Mouse (Mus musculus): ENCODE measurements around the gene Chaf1a. TPM values are rescaled to one million over a fixed set of nuclear protein-coding genes. Genes with fewer than 3 reads are reported as not detected.
A peak's percentile ranks its signal among the peaks of the same experiment; 100 is the strongest.
"Not testable (repeated sequence)": the region's sequence is repeated elsewhere in the genome, so short reads cannot be mapped to it uniquely, and the experiment has no call there.

The Chaf1a gene
- polyA plus RNA-seq, 1 experiment from 2014 or later, result 4.8 TPM

DNA sequence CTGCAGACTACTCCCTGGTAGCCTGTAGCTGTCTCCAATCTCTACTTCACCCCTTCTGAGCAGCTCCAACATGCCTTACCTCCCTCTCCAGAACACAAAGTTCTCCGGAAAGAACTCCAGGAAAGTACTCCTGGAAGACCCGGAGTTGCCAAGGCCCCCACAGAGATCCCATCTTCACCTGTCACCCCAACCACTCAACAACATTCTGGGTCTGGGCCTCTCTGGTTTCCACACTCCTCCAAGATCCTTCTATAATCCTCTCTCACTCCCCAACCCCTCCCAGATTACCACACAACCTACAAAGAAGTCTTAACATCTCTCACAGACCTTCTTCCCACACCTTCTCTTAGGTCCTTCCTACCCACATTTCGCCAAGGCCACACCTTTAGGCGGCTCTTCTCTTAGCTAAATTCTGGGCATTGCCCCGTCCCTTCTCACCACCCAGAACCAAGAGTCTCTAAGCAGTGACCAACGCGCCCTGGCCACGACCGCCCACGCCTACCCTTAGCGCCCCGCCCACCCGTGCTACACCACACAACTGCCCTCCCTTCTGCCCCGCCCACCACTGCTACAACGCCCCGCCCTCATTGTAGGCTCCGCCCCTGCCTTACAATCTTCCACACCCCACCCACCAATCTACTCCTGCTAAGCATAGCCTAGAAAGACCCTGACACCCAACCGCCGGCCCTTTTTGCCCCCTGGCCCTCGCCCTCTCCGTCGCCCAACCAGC, 34.0 kb downstream of the Chaf1a start:
- ATAC-seq, result peak; percentile 48
- Histone ChIP-seq H3K4me3 (ENCODE audit: low read depth, low read length) (peak overlapping the region; percentile 75), H3K27ac (ENCODE audit: low read depth, low read length) (peak overlapping the region; percentile 99), H3K9ac (ENCODE audit: low read depth, low read length) (peak overlapping the region; percentile 85), H3K27me3 (replicated peaks; ENCODE audit: control insufficient read depth, insufficient read depth, low read length) (no peaks in the 10 kb centered on the region), H3K9me3 (ENCODE audit: control insufficient read depth) (no peaks in the 10 kb centered on the region), H3K4me1 (replicated peaks; ENCODE audit: control insufficient read depth, insufficient read depth, low read length) (0 out of 2 replicates have a peak, but pooled peaks cover 3% of the 10 kb centered on the region), H3K36me3 (ENCODE audit: control insufficient read depth, insufficient read depth) (peaks cover 36% of the 10 kb centered on the region), H3K4me2 (replicated peaks; ENCODE audit: low read depth) (peak overlapping the region; percentile 81)
- WGBS, result 8% methylated on average over 22 of the region's 22 CpGs
- no peak for TF ChIP-seq CTCF (IDR thresholded peaks at IDR 0.05; ENCODE audit: low read depth)

DNA sequence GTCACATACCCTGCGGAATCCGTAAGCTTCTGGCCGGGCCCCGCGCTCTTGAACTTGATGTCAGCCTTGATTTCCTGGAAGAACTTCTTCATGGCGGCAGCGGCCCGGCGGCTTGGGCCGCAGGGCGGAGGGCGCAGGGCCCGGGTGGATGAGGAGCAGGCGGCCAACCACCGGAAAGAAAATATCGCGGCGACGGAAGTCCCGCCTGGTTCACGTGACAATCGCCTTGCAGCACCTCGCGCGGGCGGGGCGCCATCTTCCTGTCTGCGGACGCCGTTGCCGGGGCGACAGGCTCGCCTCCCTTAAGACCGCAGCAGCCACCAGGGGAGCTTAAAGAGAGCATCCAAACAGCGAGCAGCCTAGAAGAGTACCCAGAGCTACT, 34.6 kb downstream of the Chaf1a start, which contains the start of gene Ubxn6:
Ubxn6 (minus strand) TSS at position 202 of the 382 bp plus-strand sequence.
- Histone ChIP-seq H3K36me3 (ENCODE audit: control insufficient read depth, insufficient read depth) (peaks cover 31% of the 10 kb centered on the region), H3K4me1 (replicated peaks; ENCODE audit: control insufficient read depth, insufficient read depth, low read length) (0 out of 2 replicates have a peak, but pooled peaks cover 3% of the 10 kb centered on the region), H3K27me3 (replicated peaks; ENCODE audit: control insufficient read depth, insufficient read depth, low read length) (no peaks in the 10 kb centered on the region), H3K27ac (ENCODE audit: low read depth, low read length) (peak within 1 kb of the TSS; percentile 99), H3K4me3 (ENCODE audit: low read depth, low read length) (peak within 1 kb of the TSS; percentile 75), H3K9me3 (ENCODE audit: control insufficient read depth) (no peaks in the 10 kb centered on the region), H3K4me2 (replicated peaks; ENCODE audit: low read depth) (peak within 1 kb of the TSS; percentile 81), H3K9ac (ENCODE audit: low read depth, low read length) (peak within 1 kb of the TSS; percentile 85)
- ATAC-seq, result peak; percentile 53
- WGBS, result under 1% methylated on average over 35 of the region's 35 CpGs
- TF ChIP-seq CTCF (IDR thresholded peaks at IDR 0.05; ENCODE audit: low read depth), result peak; percentile 67

DNA sequence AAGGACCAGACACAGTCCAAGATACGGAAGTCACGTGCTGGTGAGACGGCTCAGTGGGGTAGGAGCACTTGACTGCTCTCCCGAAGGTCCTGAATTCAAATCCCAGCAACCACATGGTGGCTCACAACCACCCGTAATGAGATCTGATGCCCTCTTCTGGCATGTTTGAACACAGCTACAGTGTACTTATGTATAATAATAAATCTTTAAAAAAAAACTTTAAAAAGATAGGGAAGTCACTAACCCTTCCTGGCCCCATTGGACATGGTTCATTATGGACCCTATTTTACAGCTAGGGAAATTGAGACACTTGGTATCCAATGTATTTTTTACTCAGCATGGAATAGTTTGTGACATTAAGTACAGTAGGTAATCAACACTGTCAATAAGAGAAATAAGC, 37.3 kb downstream of the Chaf1a start:
- no peak overlapping the region for H3K4me2 ChIP-seq (replicated peaks; ENCODE audit: low read depth)
- H3K27me3 ChIP-seq (replicated peaks; ENCODE audit: control insufficient read depth, insufficient read depth, low read length), result no peaks in the 10 kb centered on the region
- no peak overlapping the region for H3K27ac ChIP-seq (ENCODE audit: low read depth, low read length)
- 0 out of 2 replicates have a peak, but pooled peaks cover 3% of the 10 kb centered on the region for H3K4me1 ChIP-seq (replicated peaks; ENCODE audit: control insufficient read depth, insufficient read depth, low read length)
- WGBS, result 87% methylated on average over 5 of the region's 5 CpGs
- ATAC-seq, result no peak
- peaks cover 5% of the 10 kb centered on the region for H3K36me3 ChIP-seq (ENCODE audit: control insufficient read depth, insufficient read depth)
- no peak overlapping the region for H3K4me3 ChIP-seq (ENCODE audit: low read depth, low read length)
- no peak overlapping the region for H3K9ac ChIP-seq (ENCODE audit: low read depth, low read length)
- no peak for TF ChIP-seq CTCF (IDR thresholded peaks at IDR 0.05; ENCODE audit: low read depth)
- H3K9me3 ChIP-seq (ENCODE audit: control insufficient read depth), result no peaks in the 10 kb centered on the region

DNA sequence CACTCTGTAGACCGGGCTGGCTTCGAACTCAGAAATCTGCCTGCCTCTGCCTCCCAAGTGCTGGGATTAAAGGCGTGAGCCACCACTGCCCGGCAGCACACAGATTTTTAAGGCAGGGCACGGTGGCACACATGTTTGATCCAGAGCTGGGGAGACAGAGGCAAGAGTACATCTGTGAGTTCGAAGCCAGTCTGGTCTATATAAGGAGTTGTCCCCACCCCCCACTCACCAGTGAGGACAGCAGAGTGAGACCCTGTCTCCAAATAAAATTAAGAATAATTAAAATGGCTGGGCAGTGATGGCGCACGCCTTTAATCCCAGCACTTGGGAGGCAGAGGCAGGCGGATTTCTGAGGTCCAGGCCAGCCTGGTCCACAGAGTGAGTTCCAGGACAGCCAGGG, 38.1 kb downstream of the Chaf1a start:
- not testable (repeated sequence) for ATAC-seq; H3K9me3 ChIP-seq (ENCODE audit: control insufficient read depth); H3K4me1 ChIP-seq (replicated peaks; ENCODE audit: control insufficient read depth, insufficient read depth, low read length); H3K9ac ChIP-seq (ENCODE audit: low read depth, low read length); H3K36me3 ChIP-seq (ENCODE audit: control insufficient read depth, insufficient read depth); H3K27me3 ChIP-seq (replicated peaks; ENCODE audit: control insufficient read depth, insufficient read depth, low read length); H3K27ac ChIP-seq (ENCODE audit: low read depth, low read length)
- WGBS, result 66% methylated on average over 9 of the region's 9 CpGs
- H3K4me2 ChIP-seq (replicated peaks; ENCODE audit: low read depth), result peak overlapping the region; percentile 43
- H3K4me3 ChIP-seq (ENCODE audit: low read depth, low read length), result 0 out of 2 replicates have a peak overlapping the region, but pooled peaks have one; percentile 87

DNA sequence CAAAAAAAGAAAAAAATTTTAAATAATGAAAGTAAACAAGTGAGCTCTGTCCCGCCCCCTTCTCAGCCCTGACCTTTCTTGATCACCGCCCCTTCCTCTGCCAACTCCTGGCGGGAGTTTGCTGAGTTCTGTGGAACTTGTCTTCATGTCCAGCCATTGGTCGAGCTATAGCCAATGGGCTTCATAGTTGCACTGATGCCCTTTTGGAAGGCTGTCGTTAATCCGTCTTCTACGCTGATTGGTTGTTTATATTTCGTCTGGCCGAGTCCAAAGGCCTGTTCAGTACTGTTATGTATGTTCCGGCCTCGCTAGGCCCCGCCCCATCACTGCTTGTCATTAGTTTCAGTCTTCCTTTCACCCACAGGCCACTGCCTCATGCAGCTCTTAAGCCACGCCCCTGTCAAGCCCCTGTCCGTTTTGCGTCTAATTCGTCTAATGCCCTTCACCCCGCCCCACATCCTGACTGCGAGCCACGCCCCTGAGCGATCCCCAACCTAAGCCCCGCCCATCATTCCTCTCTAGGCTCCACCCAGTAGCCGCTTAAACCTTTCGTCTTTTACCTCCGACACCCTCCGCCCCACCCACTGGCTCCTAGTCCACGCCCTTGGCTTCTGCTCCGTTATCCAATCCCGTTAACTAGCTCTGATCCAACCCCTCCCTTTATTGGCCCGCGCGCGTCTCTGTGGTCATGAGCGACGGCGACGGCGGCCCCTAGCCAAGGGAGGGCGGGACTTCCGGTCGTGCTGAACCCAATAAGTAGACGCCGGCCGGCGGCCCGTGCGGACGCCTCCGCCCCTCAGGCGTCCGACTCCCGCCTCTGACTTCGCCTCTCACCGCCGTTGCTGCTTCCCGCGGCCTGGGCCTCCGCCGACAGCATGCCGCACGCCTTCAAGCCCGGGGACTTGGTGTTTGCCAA, 38.9 kb downstream of the Chaf1a start, which contains the start of gene Hdgfl2:
Hdgfl2 (plus strand) TSS at position 755 of the 916 bp plus-strand sequence.
- WGBS, result under 1% methylated on average over 54 of the region's 61 CpGs
- Histone ChIP-seq H3K27ac (ENCODE audit: low read depth, low read length) (peak within 1 kb of the TSS; percentile 54; the same call in 1 of the 2 replicates), H3K27me3 (replicated peaks; ENCODE audit: control insufficient read depth, insufficient read depth, low read length) (no peaks in the 10 kb centered on the region), H3K4me2 (replicated peaks; ENCODE audit: low read depth) (peak within 1 kb of the TSS; percentile 97), H3K4me3 (ENCODE audit: low read depth, low read length) (peak within 1 kb of the TSS; percentile 87), H3K36me3 (ENCODE audit: control insufficient read depth, insufficient read depth) (peaks cover 3% of the 10 kb centered on the region; the same call in 1 of the 2 replicates), H3K9me3 (ENCODE audit: control insufficient read depth) (no peaks in the 10 kb centered on the region), H3K9ac (ENCODE audit: low read depth, low read length) (peak within 1 kb of the TSS; percentile 66), H3K4me1 (replicated peaks; ENCODE audit: control insufficient read depth, insufficient read depth, low read length) (no peaks in the 10 kb centered on the region)
- TF ChIP-seq CTCF (IDR thresholded peaks at IDR 0.05; ENCODE audit: low read depth), result no peak
- ATAC-seq, result peak; percentile 95

DNA sequence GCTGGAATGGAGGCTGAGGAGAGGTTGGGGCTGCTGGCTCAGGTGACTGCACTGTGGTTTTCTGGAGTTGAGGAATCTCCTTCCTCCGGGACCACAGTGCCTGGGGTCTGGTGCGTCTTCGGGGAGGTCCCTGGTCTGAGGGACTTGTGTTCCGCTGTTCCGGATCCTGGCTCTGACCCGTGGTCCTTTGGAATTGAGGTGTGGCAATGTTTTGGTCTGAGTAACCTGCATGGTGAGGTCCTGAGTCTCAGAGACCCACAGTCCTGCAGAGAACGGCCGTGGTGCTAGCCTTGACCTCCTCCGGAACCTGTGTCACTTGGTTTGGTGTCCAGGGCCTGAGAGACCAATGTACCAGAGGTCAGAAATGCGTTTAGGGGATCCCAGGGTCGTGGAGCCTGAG, 39.7 kb downstream of the Chaf1a start:
- Histone ChIP-seq H3K4me2 (replicated peaks; ENCODE audit: low read depth) (peak overlapping the region; percentile 97), H3K27ac (ENCODE audit: low read depth, low read length) (peak overlapping the region; percentile 54; the same call in 1 of the 2 replicates), H3K9me3 (ENCODE audit: control insufficient read depth) (no peaks in the 10 kb centered on the region), H3K36me3 (ENCODE audit: control insufficient read depth, insufficient read depth) (peaks cover 3% of the 10 kb centered on the region; the same call in 1 of the 2 replicates), H3K4me3 (ENCODE audit: low read depth, low read length) (peak overlapping the region; percentile 87), H3K27me3 (replicated peaks; ENCODE audit: control insufficient read depth, insufficient read depth, low read length) (no peaks in the 10 kb centered on the region), H3K4me1 (replicated peaks; ENCODE audit: control insufficient read depth, insufficient read depth, low read length) (no peaks in the 10 kb centered on the region), H3K9ac (ENCODE audit: low read depth, low read length) (peak overlapping the region; percentile 66)
- under 1% methylated on average over 11 of the region's 11 CpGs for WGBS
- no peak for ATAC-seq
- TF ChIP-seq CTCF (IDR thresholded peaks at IDR 0.05; ENCODE audit: low read depth), result no peak
